Mouse (Mus musculus) myocyte (in vitro differentiated cells): ENCODE data around the gene Eddm3b.

ENCODE experiments used
- E2F4 ChIP-seq: IDR thresholded peaks from one replicate; pipeline ENCODE4 v1.6.1; 2011; ENCODE audit warnings: mild to moderate bottlenecking, control low read depth, moderate library complexity; ENCODE audit not compliant: insufficient read depth
- POLR2A ChIP-seq: IDR thresholded peaks from one replicate; pipeline ENCODE4 v1.6.1; 2011; ENCODE audit warnings: low read depth, mild to moderate bottlenecking, control low read depth, moderate library complexity; ENCODE audit not compliant: insufficient read length

- TF ChIP-seq POLR2A: no peak
- no peak for TF ChIP-seq E2F4
These were observed 19.9 kb upstream of the Eddm3b start for GRCm38 (mm10) chr14:51094096-51094875.
